Mouse (Mus musculus) testis, adult 2 months (tissue): Measurements from ENCODE around the gene Phykpl. TPM values are rescaled to one million over a fixed set of nuclear protein-coding genes. Genes with fewer than 3 reads are reported as not detected.
"Not testable (repeated sequence)": the region's sequence is repeated elsewhere in the genome, so short reads cannot be mapped to it uniquely, and the experiment has no call there.

Source experiments
- H3K27ac ChIP-seq: fragments of 200-500 bp; 2 replicates; pipeline ENCODE4 v1.5.1; 2012; ENCODE audit warnings: low read depth, low read length; ENCODE audit not compliant: control insufficient read depth, insufficient read depth
- H3K27me3 ChIP-seq: fragments of 200-500 bp; 2 replicates; pipeline ENCODE4 v1.6.1; 2012; ENCODE audit warnings: mild to moderate bottlenecking, low read length, moderate library complexity; ENCODE audit not compliant: control insufficient read depth, insufficient read depth
- H3K36me3 ChIP-seq: fragments of 200-500 bp; 2 replicates; pipeline ENCODE4 v1.6.1; 2012; ENCODE audit warnings: mild to moderate bottlenecking, low read length; ENCODE audit not compliant: control insufficient read depth, insufficient read depth
- H3K4me1 ChIP-seq: fragments of 200-500 bp; 2 replicates; pipeline ENCODE4 v1.6.1; 2012; ENCODE audit warnings: low read length; ENCODE audit not compliant: control insufficient read depth, insufficient read depth
- H3K4me3 ChIP-seq: fragments of 200-500 bp; 2 replicates; pipeline ENCODE4 v1.5.1; 2012; ENCODE audit warnings: low read depth, mild to moderate bottlenecking, low read length, moderate library complexity, mixed read lengths; ENCODE audit not compliant: control insufficient read depth
- CTCF ChIP-seq: fragments of 200-500 bp; IDR thresholded peaks from 2 replicates; pipeline ENCODE4 v1.5.1; 2012; ENCODE audit warnings: low read depth, mild to moderate bottlenecking, inconsistent platforms, low read length, moderate library complexity; ENCODE audit not compliant: control insufficient read depth, insufficient read depth, insufficient replicate concordance
- POLR2A ChIP-seq: fragments of 200-500 bp; IDR thresholded peaks from 2 replicates; pipeline ENCODE4 v1.6.1; 2012; ENCODE audit warnings: low read depth, mild to moderate bottlenecking, inconsistent platforms, low read length, moderate library complexity; ENCODE audit not compliant: control insufficient read depth
- polyA plus RNA-seq: library from polyadenylated mRNA; depleted of rRNA; stranded (reverse); fragments of >200 nt; gene quantifications from 2 replicates; pipeline ENCODE4 v1.2.3, GENCODE M21; 2012

Phykpl gene
- polyA plus RNA-seq, 1 experiment = 7.3 TPM

DNA sequence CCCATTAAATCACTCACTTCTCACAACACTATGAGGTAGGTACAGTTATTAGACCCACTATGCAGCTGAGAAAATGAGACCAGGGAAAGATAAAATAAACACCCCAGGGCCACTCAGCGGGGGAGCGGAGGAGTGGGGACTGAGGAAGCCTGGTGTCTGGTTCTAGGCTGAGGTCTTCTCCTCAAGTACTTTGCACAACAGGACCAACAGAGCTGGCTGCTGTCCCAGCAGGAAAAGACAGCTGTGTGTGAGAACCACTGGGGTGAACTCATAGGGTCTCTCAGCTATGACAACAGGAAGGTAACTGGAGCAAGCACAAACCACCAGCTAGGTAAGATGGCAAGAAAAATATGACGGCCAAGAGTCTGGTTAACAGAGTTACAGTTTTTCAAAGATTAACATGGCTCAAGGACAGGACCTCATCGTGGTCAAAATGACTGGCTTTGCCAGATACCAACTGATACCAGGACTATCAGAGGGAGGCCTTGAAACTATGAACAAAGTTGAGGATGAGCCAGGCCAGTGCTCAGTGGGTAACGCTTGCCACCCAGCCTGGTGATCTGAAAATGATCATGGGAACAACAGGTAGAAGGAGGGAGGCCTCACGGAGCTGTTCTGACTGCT, 47.7 kb downstream of the Phykpl start:
- H3K36me3 ChIP-seq = no peaks in the 10 kb centered on the region; the same call in 1 of the 2 replicates
- H3K4me1 ChIP-seq = peaks cover 13% of the 10 kb centered on the region
- H3K4me3 ChIP-seq = no peak overlapping the region
- H3K27ac ChIP-seq = peak overlapping the region; percentile 42
- TF ChIP-seq CTCF = no peak
- TF ChIP-seq POLR2A = no peak
- H3K27me3 ChIP-seq = no peaks in the 10 kb centered on the region

DNA sequence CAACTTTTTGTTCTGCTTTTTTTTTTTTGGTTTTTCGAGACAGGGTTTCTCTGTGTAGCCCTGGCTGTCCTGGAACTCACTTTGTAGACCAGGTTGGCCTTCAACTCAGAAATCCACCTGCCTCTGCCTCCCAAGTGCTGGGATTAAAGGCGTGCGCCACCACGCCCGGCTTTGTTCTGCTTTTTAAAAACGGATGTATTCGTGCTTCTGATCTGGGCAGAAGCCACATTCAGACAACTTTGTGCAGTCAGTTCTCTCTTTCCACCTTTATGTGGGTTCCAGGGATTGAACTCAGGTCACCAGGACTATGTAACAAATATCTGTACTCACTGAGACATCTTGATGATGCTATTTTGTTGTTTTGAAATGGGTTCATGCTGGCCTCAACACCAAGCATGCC, 48.6 kb downstream of the Phykpl start:
- H3K4me3 ChIP-seq, H3K36me3 ChIP-seq, H3K27ac ChIP-seq, H3K27me3 ChIP-seq: not testable (repeated sequence)
- H3K4me1 ChIP-seq = peaks cover 21% of the 10 kb centered on the region

DNA sequence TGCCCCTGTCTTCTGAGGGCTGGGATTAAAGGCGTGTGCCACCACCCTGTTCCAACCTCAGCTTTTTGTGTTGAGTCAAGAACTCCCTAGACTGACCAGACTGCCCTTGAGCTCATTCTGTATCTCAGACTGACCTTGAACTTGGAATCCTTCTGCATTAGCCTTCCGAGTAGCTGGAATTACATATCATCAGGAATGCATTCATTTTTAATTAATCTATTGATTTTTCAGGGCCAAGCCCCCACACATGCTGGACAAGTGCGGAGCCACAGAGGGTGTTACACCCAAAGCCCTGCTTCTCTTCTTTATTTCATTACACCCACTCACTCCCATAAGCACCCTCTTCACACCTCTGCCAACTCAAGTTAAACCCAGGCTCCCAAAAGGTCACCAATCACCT, 49.2 kb downstream of the Phykpl start:
- Histone ChIP-seq H3K27ac (peak overlapping the region; percentile 61), H3K36me3 (no peaks in the 10 kb centered on the region; the same call in 1 of the 2 replicates), H3K4me1 (peaks cover 21% of the 10 kb centered on the region), H3K4me3 (no peak overlapping the region), H3K27me3 (no peaks in the 10 kb centered on the region)
- TF ChIP-seq CTCF = no peak

DNA sequence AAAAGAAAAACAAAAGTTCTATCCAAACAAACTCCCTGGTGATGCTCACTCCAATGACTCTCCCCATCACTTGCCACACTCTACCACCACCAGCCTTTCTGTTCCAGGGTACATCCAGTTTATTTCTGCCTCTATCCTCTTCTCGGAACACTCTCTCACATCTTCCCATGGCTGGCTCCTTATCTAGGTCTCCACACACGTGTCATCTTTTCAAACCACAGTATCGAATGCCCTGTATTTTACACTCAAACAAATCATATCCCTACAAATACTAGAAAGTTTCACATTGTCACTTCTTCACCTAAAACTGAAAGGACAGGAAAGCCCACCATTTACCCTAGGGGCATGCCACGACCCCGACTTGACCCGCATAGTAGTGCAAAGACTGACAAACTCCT, 50.6 kb downstream of the Phykpl start:
- Histone ChIP-seq H3K4me3 (peak overlapping the region; percentile 98), H3K27me3 (no peaks in the 10 kb centered on the region), H3K27ac (peak overlapping the region; percentile 88), H3K4me1 (peaks cover 21% of the 10 kb centered on the region), H3K36me3 (no peaks in the 10 kb centered on the region; the same call in 1 of the 2 replicates)
- TF ChIP-seq POLR2A = no peak
- no peak for TF ChIP-seq CTCF

DNA sequence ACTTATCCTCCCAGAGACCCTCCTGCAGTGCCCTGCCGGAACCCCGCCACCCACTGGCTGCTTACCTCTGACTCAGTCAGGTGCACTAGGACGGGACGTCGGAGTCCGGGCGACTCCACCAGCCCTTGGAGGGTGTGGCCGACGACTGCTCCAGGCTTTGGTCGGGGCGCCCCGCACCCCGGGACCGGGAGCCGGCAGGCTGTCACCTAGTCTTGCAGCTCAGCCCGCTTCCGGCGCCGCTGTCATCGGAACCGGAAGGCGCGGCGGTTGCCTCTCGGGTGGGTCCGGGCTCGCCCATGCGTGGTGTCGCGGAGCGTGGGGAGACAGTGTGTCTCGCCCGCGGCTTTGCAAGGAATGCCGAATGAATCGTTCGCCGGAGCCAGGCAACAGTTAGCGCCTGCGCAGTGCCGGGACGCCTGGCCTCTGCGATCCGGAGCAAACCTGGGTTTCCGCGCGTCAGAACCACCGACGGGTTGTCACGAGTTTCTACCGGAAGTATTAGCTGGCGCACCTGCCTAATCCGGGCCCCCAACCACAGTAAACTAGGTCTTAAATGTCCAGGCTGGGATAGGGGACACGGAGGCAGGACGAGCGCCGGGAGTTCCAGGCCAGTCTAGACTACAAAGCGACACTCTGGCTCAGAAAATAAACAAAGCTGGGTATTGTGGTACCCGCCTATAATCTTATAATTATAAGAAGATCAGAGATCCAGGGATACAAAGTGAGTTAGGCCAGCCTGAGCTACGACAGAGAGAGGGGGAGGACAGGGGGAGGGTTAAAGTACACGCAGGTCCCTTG, 51.2 kb downstream of the Phykpl start, which contains the start of gene Rmnd5b:
Rmnd5b (minus strand) TSS at position 372 of the 798 bp plus-strand sequence.
- Histone ChIP-seq H3K36me3 (no peaks in the 10 kb centered on the region; the same call in 1 of the 2 replicates), H3K4me3 (peak within 1 kb of the TSS; percentile 98)
- TF ChIP-seq CTCF = no peak
- peak; percentile 68; the same call in 1 of the 2 replicates for TF ChIP-seq POLR2A

DNA sequence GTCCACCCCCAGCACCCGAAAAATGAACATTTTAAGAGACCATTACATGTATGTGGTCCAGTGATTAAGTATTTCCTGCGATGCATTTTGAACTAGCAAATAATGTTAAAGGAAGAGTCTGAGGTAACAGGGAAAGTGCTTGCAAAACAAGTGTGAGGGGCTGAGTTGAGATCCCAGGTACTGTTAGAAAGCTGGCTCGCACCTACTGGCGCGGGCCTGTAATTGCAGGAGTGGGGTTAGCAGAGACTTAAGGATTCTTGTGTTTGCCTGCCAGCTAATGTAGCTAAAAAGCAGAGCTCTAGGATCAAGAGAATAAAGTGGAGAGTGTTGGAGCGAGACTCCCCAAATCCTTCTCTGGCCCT, 51.7 kb downstream of the Phykpl start:
- peaks cover 21% of the 10 kb centered on the region for H3K4me1 ChIP-seq
- peak overlapping the region; percentile 88 for H3K27ac ChIP-seq
- no peaks in the 10 kb centered on the region; the same call in 1 of the 2 replicates for H3K36me3 ChIP-seq
- H3K27me3 ChIP-seq = no peaks in the 10 kb centered on the region
- TF ChIP-seq CTCF (peak; percentile 25; the same call in 1 of the 2 replicates), POLR2A (no peak)
- peak overlapping the region; percentile 98 for H3K4me3 ChIP-seq

More for the DNA sequence above, 51.2 kb downstream of the Phykpl start, which contains the start of gene Rmnd5b:
- Histone ChIP-seq H3K27ac (peak within 1 kb of the TSS; percentile 88), H3K27me3 (no peaks in the 10 kb centered on the region), H3K4me1 (peaks cover 21% of the 10 kb centered on the region)

DNA sequence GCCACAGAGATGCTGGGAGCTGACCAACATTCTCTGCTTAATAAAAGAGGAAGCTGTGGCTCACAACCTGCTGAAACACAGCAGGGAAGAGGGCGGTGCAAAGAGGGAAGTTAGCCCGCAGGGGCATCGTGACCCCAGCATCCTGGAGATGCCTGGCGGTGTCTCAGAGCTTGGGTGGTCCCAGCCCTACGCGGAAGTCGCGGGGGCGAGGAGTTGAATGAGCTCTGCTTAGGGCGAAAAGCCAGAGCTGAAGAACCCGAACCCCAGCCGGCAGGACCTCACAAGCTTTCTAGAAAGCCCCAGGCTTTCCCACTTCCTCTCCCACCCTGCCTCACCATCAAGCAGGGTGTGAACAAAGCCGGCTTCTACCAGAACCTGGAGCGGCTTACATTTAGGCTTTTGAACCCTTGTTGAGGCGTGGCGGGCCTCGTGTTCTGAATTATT, 53.4 kb downstream of the Phykpl start:
- Histone ChIP-seq H3K4me3 (peak overlapping the region; percentile 5; the same call in 1 of the 2 replicates), H3K27me3 (no peaks in the 10 kb centered on the region), H3K27ac (peak overlapping the region; percentile 45; the same call in 1 of the 2 replicates), H3K36me3 (no peaks in the 10 kb centered on the region), H3K4me1 (peaks cover 18% of the 10 kb centered on the region)
- TF ChIP-seq CTCF (no peak), POLR2A (0 out of 2 replicates have a peak, but pooled peaks have one; percentile 22)
